Mouse (Mus musculus): Measurements from ENCODE around the gene Clstn3.

GRCm38 (mm10) chr6:124456243-124456642 is 8.4 kb downstream of the Clstn3 start:
- TF ChIP-seq GATA1 (IDR thresholded peaks at IDR 0.05; ENCODE audit: low read length) (no peak), TAL1 (IDR thresholded peaks at IDR 0.05; ENCODE audit: low read length) (no peak)
